Comparison of ENCODE assay signal across 10 mouse cellular contexts in genomic region chr11:120218946-120219345, GRCm38 (mm10). TPM values are rescaled to one million over a fixed set of nuclear protein-coding genes. Genes with fewer than 3 reads are reported as not detected.
A peak's percentile ranks its signal among the peaks of the same experiment; 100 is the strongest.
DNase-seq lines count a peak whose midpoint lies in the region; ATAC-seq lines count a peak whose summit lies in the region.
"Had no signal": no experiment of that assay in that cellular context is flagged by ENCODE, and none has a peak within 500 bp of the region (broad histone marks: within the 10 kb centered on the region; RNA-seq: fewer than 3 reads in every experiment).

No protein-coding gene starts in this region.

- no peak overlapping the region for H3K4me2 ChIP-seq in midbrain, embryonic 16.5 days (ENCODE audit: low read length)
- peak overlapping the region; percentile 17; the same call in 1 of the 2 replicates for H3K4me2 ChIP-seq in heart, embryonic 14.5 days (ENCODE audit: low read length)
- no peak overlapping the region for H3K4me2 ChIP-seq in limb, embryonic 11.5 days (ENCODE audit: low read depth, severe bottlenecking)
- H3K4me2 ChIP-seq: embryonic facial prominence, embryonic 13.5 days; neural tube, embryonic 12.5 days had no signal

- H3K4me3 ChIP-seq in midbrain, embryonic 10.5 days: no peak overlapping the region; the same call in 1 of the 2 replicates
- no peak overlapping the region for H3K4me3 ChIP-seq in midbrain, embryonic 16.5 days (ENCODE audit: low read depth, low read length)
- H3K4me3 ChIP-seq in heart, embryonic 14.5 days (ENCODE audit: control insufficient read depth in 1 of 2, insufficient read depth in 1 of 2, low read depth in 1 of 2, low read length in 2 of 2): no peak overlapping the region
- no peak overlapping the region for H3K4me3 ChIP-seq in limb, embryonic 11.5 days (ENCODE audit: low read depth, low read length)
- H3K4me3 ChIP-seq: embryonic facial prominence, embryonic 13.5 days; neural tube, embryonic 12.5 days had no signal

- H3K36me3 ChIP-seq in midbrain, embryonic 10.5 days: peaks cover 3% of the 10 kb centered on the region
- no peaks in the 10 kb centered on the region for H3K36me3 ChIP-seq in midbrain, embryonic 16.5 days (ENCODE audit: control insufficient read depth, insufficient read depth, low read length)
- H3K36me3 ChIP-seq in heart, embryonic 14.5 days (ENCODE audit: control insufficient read depth, insufficient read depth, low read length): no peaks in the 10 kb centered on the region
- H3K36me3 ChIP-seq in limb, embryonic 11.5 days (ENCODE audit: control insufficient read depth, insufficient read depth, low read length): no peaks in the 10 kb centered on the region
- H3K36me3 ChIP-seq: embryonic facial prominence, embryonic 13.5 days; neural tube, embryonic 12.5 days had no signal

- WGBS in midbrain, embryonic 10.5 days: 78% methylated on average over 6 of the region's 6 CpGs
- WGBS in midbrain, embryonic 16.5 days: 85% methylated on average over 6 of the region's 6 CpGs
- WGBS in heart, embryonic 14.5 days: 44% methylated on average over 6 of the region's 6 CpGs
- WGBS in limb, embryonic 11.5 days: 74% methylated on average over 6 of the region's 6 CpGs

- no peak for ATAC-seq in midbrain, embryonic 16.5 days
- no peak for ATAC-seq in heart, embryonic 14.5 days (ENCODE audit: insufficient number of reproducible peaks, insufficient read depth, low FRiP score, low read depth)
- no peak for ATAC-seq in limb, embryonic 11.5 days (ENCODE audit: insufficient number of reproducible peaks, low FRiP score, low TSS enrichment, low read depth)
- ATAC-seq in neutrophil, adult 5-6 weeks (ENCODE audit: extremely low read depth, insufficient number of reproducible peaks, low FRiP score, poor library complexity, severe bottlenecking): peak; percentile 28; the same call in 1 of the 2 replicates

- DNase-seq in midbrain, embryonic 10.5 days (ENCODE audit: low spot score): no peak
- peak; percentile 21 for DNase-seq in limb, embryonic 11.5 days (ENCODE audit: low spot score)
- no peak for DNase-seq in thymus, postnatal 4 days
- no peak for DNase-seq in retina, postnatal 1 day
- no peak for DNase-seq in thymus, adult 18-20 months

- H3K9ac ChIP-seq in midbrain, embryonic 16.5 days (ENCODE audit: low read depth, low read length): no peak overlapping the region
- H3K9ac ChIP-seq in heart, embryonic 14.5 days (ENCODE audit: low read length): no peak overlapping the region
- H3K9ac ChIP-seq in limb, embryonic 11.5 days (ENCODE audit: low read length): no peak overlapping the region
- H3K9ac ChIP-seq: embryonic facial prominence, embryonic 13.5 days; neural tube, embryonic 12.5 days had no signal

- H3K9me3 ChIP-seq in midbrain, embryonic 10.5 days (replicated peaks): peaks cover 4% of the 10 kb centered on the region; the same call in 1 of the 2 replicates
- H3K9me3 ChIP-seq in midbrain, embryonic 16.5 days (replicated peaks; ENCODE audit: control insufficient read depth, low read length, poor library complexity, severe bottlenecking): peaks cover under 1% of the 10 kb centered on the region; the same call in 1 of the 2 replicates
- 0 out of 2 replicates have a peak, but pooled peaks cover 1% of the 10 kb centered on the region for H3K9me3 ChIP-seq in heart, embryonic 14.5 days (ENCODE audit: control insufficient read depth, low read length)
- H3K9me3 ChIP-seq in limb, embryonic 11.5 days (ENCODE audit: control insufficient read depth, low read length): no peaks in the 10 kb centered on the region
- H3K9me3 ChIP-seq: neural tube, embryonic 12.5 days had no signal

- H3K27ac ChIP-seq in midbrain, embryonic 10.5 days (replicated peaks): peak overlapping the region; percentile 93
- no peak overlapping the region for H3K27ac ChIP-seq in midbrain, embryonic 16.5 days (ENCODE audit: low read length)
- peak overlapping the region; percentile 58 to 71 for H3K27ac ChIP-seq in heart, embryonic 14.5 days (replicated peaks in 1 of 2; ENCODE audit: control insufficient read depth in 1 of 2, insufficient read depth in 1 of 2, low read depth in 2 of 2, low read length in 2 of 2)
- H3K27ac ChIP-seq in limb, embryonic 11.5 days (replicated peaks; ENCODE audit: low read depth, low read length): no peak overlapping the region
- H3K27ac ChIP-seq: embryonic facial prominence, embryonic 13.5 days; neural tube, embryonic 12.5 days had no signal

- H3K27me3 ChIP-seq in midbrain, embryonic 10.5 days (ENCODE audit: low read depth, poor library complexity, severe bottlenecking): no peaks in the 10 kb centered on the region
- H3K27me3 ChIP-seq in midbrain, embryonic 16.5 days (ENCODE audit: control insufficient read depth, insufficient read depth, low read depth, low read length): no peaks in the 10 kb centered on the region
- no peaks in the 10 kb centered on the region for H3K27me3 ChIP-seq in heart, embryonic 14.5 days (ENCODE audit: control insufficient read depth, insufficient read depth, low read length)
- no peaks in the 10 kb centered on the region for H3K27me3 ChIP-seq in limb, embryonic 11.5 days (ENCODE audit: control insufficient read depth, insufficient read depth, low read length)
- H3K27me3 ChIP-seq: embryonic facial prominence, embryonic 13.5 days; neural tube, embryonic 12.5 days had no signal

- H3K4me1 ChIP-seq in midbrain, embryonic 10.5 days: peaks cover 91% of the 10 kb centered on the region
- peaks cover 27% of the 10 kb centered on the region for H3K4me1 ChIP-seq in midbrain, embryonic 16.5 days (ENCODE audit: control insufficient read depth, insufficient read depth, low read length)
- peaks cover 50 to 67% of the 10 kb centered on the region in 2 experiments for H3K4me1 ChIP-seq in heart, embryonic 14.5 days (ENCODE audit: control insufficient read depth in 2 of 2, insufficient read depth in 2 of 2, low read length in 2 of 2)
- H3K4me1 ChIP-seq in limb, embryonic 11.5 days (ENCODE audit: control insufficient read depth, insufficient read depth, low read length): peaks cover 44% of the 10 kb centered on the region

RNA-seq across cellular contexts. Expression of gene Bahcc1, which starts 13.8 kb away (rescaled TPM):
- polyA plus RNA-seq in midbrain, embryonic 10.5 days (2016; fragmentation: Nextera tagmentation; extraction: Ambion mirVana): 14.3 and 16.6 TPM in 2 replicates
- polyA plus RNA-seq in midbrain, embryonic 16.5 days (2015; fragmentation: Nextera tagmentation; extraction: Ambion mirVana): 9.7 and 13.7 TPM in 2 replicates
- 8.8 and 9.1 TPM in 2 replicates for polyA plus RNA-seq in heart, embryonic 14.5 days (2014; fragmentation: Nextera tagmentation; extraction: Ambion mirVana)
- 24.9 and 27.6 TPM in 2 replicates for polyA plus RNA-seq in limb, embryonic 11.5 days (2014; fragmentation: Nextera tagmentation; extraction: Ambion mirVana)
- total RNA-seq in neutrophil, adult 5-6 weeks (2017): 0.12 TPM in 1 of 2 replicates, not detected in the other

Comparison
In these comparisons a context has a peak if more than half of its experiments do, and no peak if none do; other contexts are left out.
1. H3K27ac ChIP-seq: peak in midbrain, embryonic 10.5 days (single experiment) and heart, embryonic 14.5 days (2 of 2); none in midbrain, embryonic 16.5 days (single experiment) and limb, embryonic 11.5 days (single experiment).